Mouse (Mus musculus) brain, embryonic 14.5 days (tissue): ENCODE results near the gene Galnt11. TPM values are rescaled to one million over a fixed set of nuclear protein-coding genes. Genes with fewer than 3 reads are reported as not detected.

Experiments
- DNase-seq: peaks from one replicate; pipeline ENCODE4 v3.0.0-alpha.2; 2011; ENCODE audit warnings: low read depth
- CTCF ChIP-seq: fragments of 200-500 bp; IDR thresholded peaks from 2 replicates; pipeline ENCODE4 v1.5.1; 2012; ENCODE audit warnings: inconsistent platforms, mild to moderate bottlenecking, moderate library complexity, borderline replicate concordance; ENCODE audit not compliant: insufficient read depth, insufficient read length; ENCODE audit errors: extremely low read depth
- POLR2A ChIP-seq: fragments of 200-500 bp; IDR thresholded peaks from 2 replicates; pipeline ENCODE4 v1.6.1; 2012; ENCODE audit warnings: mild to moderate bottlenecking, inconsistent platforms, borderline replicate concordance; ENCODE audit not compliant: poor library complexity, insufficient read depth, insufficient read length, severe bottlenecking; ENCODE audit errors: extremely low read depth
- polyA plus RNA-seq: library from polyadenylated mRNA; depleted of rRNA; stranded (reverse); fragments of >200 nt; gene quantifications from 2 replicates; pipeline ENCODE4 v1.2.3, GENCODE M21; 2012

Gene Galnt11
- polyA plus RNA-seq, 1 experiment: 39.0 TPM

DNA sequence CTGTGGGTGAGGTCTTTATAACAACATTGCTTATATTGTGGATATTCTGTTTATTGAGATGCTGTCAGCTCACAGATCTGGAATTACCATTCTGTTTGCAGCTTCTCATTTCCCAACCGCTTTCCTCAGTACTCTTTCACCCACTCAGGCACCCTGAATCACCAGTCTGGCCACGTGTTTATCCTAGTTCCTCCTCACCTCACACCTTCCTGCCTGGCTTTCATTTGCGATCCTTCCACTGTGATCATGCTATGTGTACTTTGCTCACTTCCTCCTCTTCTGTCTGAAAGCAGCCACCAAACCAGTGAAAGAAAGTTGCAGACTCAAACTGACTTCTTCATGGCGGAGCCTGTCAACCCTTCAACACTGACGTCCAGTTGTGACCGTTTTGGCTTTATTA, 21.4 kb downstream of the Galnt11 start:
- TF ChIP-seq CTCF (no peak), POLR2A (no peak)
- DNase-seq: no peak

GRCm38 (mm10) chr5:25245806-25246472, 24.2 kb downstream of the Galnt11 start:
- DNase-seq: no peak
- TF ChIP-seq POLR2A (no peak), CTCF (no peak)

GRCm38 (mm10) chr5:25246473-25246865, 24.8 kb downstream of the Galnt11 start:
- no peak for TF ChIP-seq CTCF
- TF ChIP-seq POLR2A: no peak
- DNase-seq: no peak

DNA sequence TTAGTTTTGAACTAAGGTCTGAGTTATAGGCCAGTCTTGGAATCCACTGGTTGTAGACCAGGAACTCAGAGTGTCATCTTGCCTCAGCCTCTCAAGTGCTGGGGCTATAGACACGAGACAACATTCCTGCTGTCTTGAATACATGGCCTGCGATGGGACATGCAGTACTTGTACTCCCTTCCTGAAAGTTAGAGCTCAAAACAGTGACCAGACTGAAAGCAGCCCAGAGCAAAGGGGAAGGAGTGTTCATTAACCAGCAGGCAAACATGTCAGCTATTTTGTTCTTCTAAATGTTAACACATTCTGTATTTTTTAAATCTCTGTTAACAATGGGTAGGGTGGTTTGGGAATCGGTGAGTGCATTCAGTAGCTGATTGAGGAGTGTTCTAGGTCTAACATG, 25.3 kb downstream of the Galnt11 start:
- TF ChIP-seq CTCF (no peak), POLR2A (no peak)
- DNase-seq: no peak

- TF ChIP-seq CTCF (no peak), POLR2A (no peak)
These were observed 30.7 kb downstream of the Galnt11 start for GRCm38 (mm10) chr5:25252423-25252822.

DNA sequence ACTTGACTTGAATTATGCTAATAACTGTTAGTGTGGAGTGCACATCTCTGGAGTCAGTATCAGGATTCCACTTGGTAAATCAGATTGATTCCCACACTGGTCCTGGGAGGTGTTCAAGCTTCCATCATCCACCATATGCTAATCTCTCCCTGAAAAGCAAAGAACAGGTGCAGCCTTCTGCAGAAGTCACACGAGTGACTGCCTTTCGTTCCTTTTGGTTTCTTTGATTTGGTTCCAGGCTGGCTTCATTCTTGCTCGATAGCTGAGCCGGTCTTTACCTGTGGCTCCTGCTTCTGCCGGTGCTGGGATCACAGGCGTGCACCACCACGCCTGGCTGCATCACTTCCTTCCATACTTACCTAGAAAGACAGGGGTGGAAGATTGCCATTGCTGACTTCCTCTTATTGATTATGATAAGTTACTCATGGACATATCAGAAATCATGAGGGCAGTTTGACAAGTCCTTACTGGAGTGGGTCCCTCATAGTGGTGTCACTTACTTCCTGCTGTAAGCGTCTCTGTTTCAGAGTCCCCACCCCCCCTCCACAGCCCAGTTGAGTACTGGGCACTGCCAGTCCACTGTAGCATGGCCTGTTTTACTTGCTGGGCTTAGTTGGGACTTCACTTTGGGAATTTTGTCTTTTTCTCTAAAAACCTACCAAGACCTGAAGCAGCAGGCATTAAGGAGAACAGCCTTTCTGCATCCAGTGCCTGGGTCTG, 31.3 kb downstream of the Galnt11 start:
- no peak for DNase-seq
- no peak for TF ChIP-seq CTCF

More at GRCm38 (mm10) chr5:25252423-25252822, 30.7 kb downstream of the Galnt11 start:
- no peak for DNase-seq

- no peak for DNase-seq
- TF ChIP-seq CTCF: no peak
- TF ChIP-seq POLR2A: no peak
These were observed 32.8 kb downstream of the Galnt11 start for GRCm38 (mm10) chr5:25254491-25254890.

DNA sequence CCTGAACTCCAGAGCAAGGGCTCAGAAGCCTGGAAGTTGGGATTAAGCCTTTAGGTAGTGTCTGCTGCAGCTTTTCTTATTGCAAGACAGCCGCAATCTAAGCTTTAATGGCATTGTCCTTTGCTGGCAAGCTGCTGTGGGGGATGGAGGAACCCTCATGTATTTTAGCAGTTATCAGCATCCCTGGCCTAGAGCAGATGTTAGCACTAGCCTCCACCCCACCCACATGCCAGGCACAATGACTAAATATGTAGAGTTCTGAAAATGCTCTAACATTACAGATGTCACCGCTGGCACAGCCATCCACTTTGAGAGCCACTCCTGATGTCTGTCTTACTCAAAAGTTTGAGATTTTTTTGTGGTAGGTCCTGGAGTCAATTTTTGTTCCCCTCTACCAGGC, 35.0 kb downstream of the Galnt11 start:
- TF ChIP-seq POLR2A (no peak), CTCF (no peak)
- DNase-seq: no peak

- no peak for DNase-seq
- TF ChIP-seq POLR2A (no peak), CTCF (no peak)
These were observed 39.7 kb downstream of the Galnt11 start for GRCm38 (mm10) chr5:25261452-25261851.

DNA sequence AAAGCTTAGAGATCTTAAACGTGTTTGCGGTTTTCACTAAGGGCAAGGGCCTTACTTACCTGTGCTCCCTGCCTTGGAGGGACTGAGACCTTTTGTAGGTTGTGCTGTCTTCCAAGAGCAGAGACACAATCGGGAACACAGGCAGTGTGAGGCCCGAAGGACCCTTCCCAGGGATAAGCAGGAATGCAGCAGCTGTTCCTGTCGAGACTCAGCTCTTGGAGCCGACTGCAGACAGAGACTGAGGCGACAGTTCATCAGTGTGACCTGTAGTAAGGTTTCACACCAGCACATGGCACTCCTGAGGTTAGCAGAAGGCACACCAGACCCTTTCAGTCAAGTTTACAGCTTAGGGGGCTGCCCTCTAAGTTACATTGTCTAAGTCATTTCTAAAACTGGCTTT, 40.6 kb downstream of the Galnt11 start:
- TF ChIP-seq POLR2A: no peak
- no peak for TF ChIP-seq CTCF
- no peak for DNase-seq

DNA sequence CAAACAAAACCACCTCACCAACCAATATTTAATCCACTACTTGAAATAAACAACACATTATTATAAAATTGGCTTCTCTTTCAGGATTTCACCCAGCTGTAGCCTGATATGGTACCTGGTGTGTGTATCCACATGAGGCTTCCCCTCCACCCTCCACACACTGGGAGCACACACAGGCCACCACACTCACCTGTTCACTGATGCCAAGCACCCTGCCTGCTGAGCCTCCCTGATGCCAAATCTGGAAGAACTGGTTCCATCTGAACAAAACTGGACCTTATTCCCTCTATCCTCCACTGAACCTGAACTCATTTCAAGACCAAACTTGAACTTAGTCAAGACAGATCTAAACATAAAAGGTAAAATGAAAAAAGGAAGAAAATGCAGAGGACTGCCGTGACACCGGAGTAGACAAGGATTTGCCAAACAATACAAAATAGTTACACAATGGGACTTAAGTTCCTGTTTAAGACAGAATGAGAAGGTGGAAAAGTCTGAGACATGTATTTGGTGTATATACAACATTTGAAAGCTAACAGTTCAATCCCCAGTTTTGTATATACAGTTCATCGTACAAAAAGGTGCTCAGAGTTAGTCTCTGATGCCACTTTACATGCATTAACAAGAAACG, 46.7 kb downstream of the Galnt11 start:
- TF ChIP-seq POLR2A (no peak), CTCF (no peak)
- DNase-seq: no peak
